Mouse (Mus musculus): ENCODE measurements around the gene Tigd4.

DNA sequence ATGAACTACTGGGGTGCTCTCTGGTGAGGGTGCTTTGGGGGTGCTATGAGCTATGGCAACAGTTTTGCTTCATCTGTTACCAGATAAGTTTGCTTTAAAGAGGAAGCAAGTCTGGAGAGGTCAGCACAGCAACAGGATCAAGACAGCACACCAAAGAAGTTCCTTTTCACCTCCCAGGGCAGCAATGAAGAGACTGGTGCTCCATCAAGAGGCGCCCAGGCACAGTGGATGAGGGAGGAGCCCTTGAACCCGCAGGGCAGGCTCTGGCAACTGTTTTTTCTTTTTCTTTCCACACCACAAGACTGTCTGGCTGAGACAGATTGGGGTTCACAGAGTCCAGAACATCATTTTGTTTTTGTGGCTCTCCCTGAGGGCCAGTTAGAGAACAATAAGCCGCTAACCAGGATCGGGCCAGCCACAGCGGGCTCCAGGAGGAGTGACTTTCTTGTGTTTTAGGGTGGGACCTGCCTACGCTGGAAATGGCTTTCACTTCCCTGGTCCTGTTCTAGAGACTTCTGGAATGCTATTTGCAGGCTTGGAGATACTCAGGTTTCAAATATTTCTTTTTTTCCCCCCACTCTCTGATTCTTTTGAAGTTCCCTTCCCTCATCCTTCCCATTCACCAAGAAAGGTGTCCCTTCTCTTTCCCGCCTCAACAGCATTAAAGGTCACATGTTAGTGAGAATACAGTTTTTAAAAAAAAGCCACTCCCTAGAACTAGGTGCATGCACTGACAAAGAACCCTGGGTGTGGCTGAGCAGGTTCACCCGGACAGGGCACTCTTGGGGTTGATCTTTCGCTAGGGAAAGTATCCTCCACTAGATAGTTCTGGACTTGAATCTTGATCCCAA lies 52.0 kb downstream of the Tigd4 start:
- TF ChIP-seq POLR2A (IDR thresholded peaks at IDR 0.05; ENCODE audit: extremely low read depth, insufficient read depth, low read length) (no peak), CTCF (IDR thresholded peaks at IDR 0.05; ENCODE audit: low read depth, low read length) (no peak)

All from liver, adult 2 months (tissue).